Mouse (Mus musculus) neural tube, embryonic 14.5 days (tissue): ENCODE results near the gene Tcf7l2. TPM values are rescaled to one million over a fixed set of nuclear protein-coding genes. Genes with fewer than 3 reads are reported as not detected.

ENCODE experiments used
- ATAC-seq: fragments of 200-750 bp; cut with Nextera tagmentation; 2 replicates; pipeline ENCODE4 v1.8.0; 2017; ENCODE audit warnings: low read depth, mild to moderate bottlenecking, moderate TSS enrichment, moderate library complexity
- H3K27ac ChIP-seq: fragments of 300-500 bp; sonication (generic); 2 replicates; pipeline ENCODE4 v1.5.1; 2014; ENCODE audit warnings: low read depth, mild to moderate bottlenecking, control low read depth, low read length, moderate library complexity, mixed read lengths
- H3K27me3 ChIP-seq: fragments of 300-500 bp; sonication (generic); 2 replicates; pipeline ENCODE4 v1.6.1; 2014; ENCODE audit warnings: low read length; ENCODE audit not compliant: control insufficient read depth, insufficient read depth
- H3K36me3 ChIP-seq: fragments of 300-500 bp; sonication (generic); 2 replicates; pipeline ENCODE4 v1.6.1; 2014; ENCODE audit warnings: low read length, mixed read lengths; ENCODE audit not compliant: control insufficient read depth, insufficient read depth
- H3K4me1 ChIP-seq: fragments of 300-500 bp; sonication (generic); 2 replicates; pipeline ENCODE4 v1.6.1; 2014; ENCODE audit warnings: low read length; ENCODE audit not compliant: control insufficient read depth, insufficient read depth
- H3K4me2 ChIP-seq: fragments of 300-500 bp; sonication (generic); 2 replicates; pipeline ENCODE4 v1.6.1; 2014; ENCODE audit warnings: mild to moderate bottlenecking, low read depth, low read length, control low read depth
- H3K4me3 ChIP-seq: fragments of 300-500 bp; sonication (generic); 2 replicates; pipeline ENCODE4 v1.5.1; 2014; ENCODE audit warnings: low read depth, low read length, control low read depth, mixed read lengths
- H3K9ac ChIP-seq: fragments of 300-500 bp; sonication (generic); replicated peaks from 2 replicates; pipeline ENCODE4 v1.6.1; 2014; ENCODE audit warnings: low read depth, mild to moderate bottlenecking, control low read depth, low read length, mixed read lengths
- H3K9me3 ChIP-seq: fragments of 300-500 bp; sonication (generic); 2 replicates; pipeline ENCODE4 v1.6.1; 2016; ENCODE audit warnings: low read length; ENCODE audit not compliant: control insufficient read depth
- WGBS: fragments of 180-500 bp; shearing (Covaris S2); extraction: QIAGEN DNeasy Blood & Tissue Kit; methylation state at CpG from one replicate; pipeline ENCODE4 v1.1.7; 2014; 5-methylcytosine and 5-hydroxymethylcytosine counted together
- polyA plus RNA-seq: library from polyadenylated mRNA; unstranded; fragments of >200 nt; fragmentation: Nextera tagmentation; extraction: Ambion mirVana; gene quantifications from 2 replicates; pipeline ENCODE4 v1.2.1, GENCODE M21; 2014

The Tcf7l2 gene
- polyA plus RNA-seq, 1 experiment from 2014 or later, result 15.5 TPM

DNA sequence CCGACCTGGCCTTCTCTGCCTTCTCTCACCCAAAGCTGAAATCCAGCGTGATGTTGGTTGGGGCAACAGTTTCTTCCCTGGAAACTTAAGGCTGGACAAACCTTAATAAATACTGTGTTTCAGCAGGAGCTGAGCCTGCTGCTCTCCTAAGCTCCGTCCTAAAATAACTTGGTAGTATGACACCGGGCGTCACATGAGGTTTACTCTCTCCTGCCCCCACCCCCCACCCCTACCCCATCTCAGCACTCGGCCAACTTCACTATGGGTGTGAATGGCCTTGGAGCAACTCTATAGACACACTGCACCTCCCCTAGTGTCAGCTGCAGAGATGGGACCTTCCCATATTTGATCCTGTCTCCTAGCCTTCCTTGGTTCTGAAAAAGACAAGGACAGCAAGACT is 15.8 kb downstream of the Tcf7l2 start:
- ATAC-seq, result no peak
- Histone ChIP-seq H3K27ac (no peak overlapping the region), H3K9me3 (no peaks in the 10 kb centered on the region), H3K27me3 (no peaks in the 10 kb centered on the region), H3K4me1 (no peaks in the 10 kb centered on the region), H3K4me3 (no peak overlapping the region), H3K9ac (no peak overlapping the region), H3K4me2 (no peak overlapping the region), H3K36me3 (no peaks in the 10 kb centered on the region)
- WGBS, result 83% methylated on average over 6 of the region's 6 CpGs

- Histone ChIP-seq H3K4me1 (no peaks in the 10 kb centered on the region), H3K27ac (no peak overlapping the region), H3K27me3 (no peaks in the 10 kb centered on the region), H3K9ac (no peak overlapping the region), H3K4me3 (no peak overlapping the region), H3K9me3 (no peaks in the 10 kb centered on the region), H3K4me2 (no peak overlapping the region), H3K36me3 (no peaks in the 10 kb centered on the region)
- no peak for ATAC-seq
Measured at GRCm38 (mm10) chr19:55758158-55758557, 16.5 kb downstream of the Tcf7l2 start.

- H3K36me3 ChIP-seq, result no peaks in the 10 kb centered on the region
- ATAC-seq, result no peak
- no peak overlapping the region for H3K4me2 ChIP-seq
- H3K27me3 ChIP-seq, result no peaks in the 10 kb centered on the region
- no peaks in the 10 kb centered on the region for H3K9me3 ChIP-seq
- no peaks in the 10 kb centered on the region for H3K4me1 ChIP-seq
- no peak overlapping the region for H3K27ac ChIP-seq
- H3K4me3 ChIP-seq, result no peak overlapping the region
- 88% methylated on average over 9 of the region's 9 CpGs for WGBS
- no peak overlapping the region for H3K9ac ChIP-seq
Measured at GRCm38 (mm10) chr19:55759006-55759405, 17.4 kb downstream of the Tcf7l2 start.

DNA sequence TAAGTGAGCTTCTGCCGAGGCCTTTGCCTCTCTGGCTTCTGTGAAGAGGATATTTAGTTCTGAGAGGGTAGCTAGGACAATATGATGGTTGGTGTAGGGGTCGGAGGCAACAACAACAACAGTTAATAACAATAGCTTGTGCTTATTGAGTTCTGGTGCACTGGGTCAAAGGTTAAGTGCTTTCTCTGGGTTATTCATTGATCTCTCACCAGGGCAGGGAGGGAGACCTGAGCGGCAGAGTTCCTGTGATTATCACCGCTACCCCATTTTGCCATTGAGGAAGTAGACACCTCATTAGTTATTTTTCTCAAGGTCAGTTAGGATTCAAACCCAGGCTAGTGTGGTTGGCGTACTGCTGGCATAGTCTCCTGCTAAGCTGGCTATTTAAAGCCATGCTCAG is 19.5 kb downstream of the Tcf7l2 start:
- Histone ChIP-seq H3K4me3 (no peak overlapping the region), H3K9ac (no peak overlapping the region), H3K9me3 (no peaks in the 10 kb centered on the region), H3K36me3 (no peaks in the 10 kb centered on the region), H3K27me3 (no peaks in the 10 kb centered on the region), H3K27ac (no peak overlapping the region), H3K4me2 (no peak overlapping the region), H3K4me1 (no peaks in the 10 kb centered on the region)
- 31% methylated on average over 5 of the region's 5 CpGs for WGBS
- no peak for ATAC-seq

DNA sequence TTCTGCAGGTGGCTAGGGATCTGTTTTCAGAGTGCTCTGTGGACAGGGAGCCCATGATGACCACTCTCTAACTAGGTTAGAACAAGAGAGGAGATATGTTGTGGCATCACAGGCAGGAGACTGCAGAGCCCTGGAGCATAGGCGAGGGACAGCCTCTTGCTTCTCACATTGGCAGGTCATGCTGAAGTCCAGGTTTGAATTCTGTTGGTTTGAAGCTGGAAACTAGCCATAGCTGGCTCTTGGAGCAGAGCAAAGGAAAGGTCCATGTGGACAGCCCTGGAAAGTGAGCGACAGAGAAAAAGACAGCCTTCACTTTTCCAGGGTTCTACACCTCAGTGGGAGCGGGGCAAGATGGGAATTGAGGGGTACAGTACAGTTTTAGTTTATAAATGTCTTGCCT is 20.6 kb downstream of the Tcf7l2 start:
- WGBS, result 97% methylated on average over 3 of the region's 3 CpGs
- no peak for ATAC-seq
- Histone ChIP-seq H3K27ac (no peak overlapping the region), H3K9ac (no peak overlapping the region), H3K4me1 (no peaks in the 10 kb centered on the region), H3K4me3 (no peak overlapping the region), H3K36me3 (no peaks in the 10 kb centered on the region), H3K4me2 (no peak overlapping the region), H3K27me3 (no peaks in the 10 kb centered on the region), H3K9me3 (no peaks in the 10 kb centered on the region)

DNA sequence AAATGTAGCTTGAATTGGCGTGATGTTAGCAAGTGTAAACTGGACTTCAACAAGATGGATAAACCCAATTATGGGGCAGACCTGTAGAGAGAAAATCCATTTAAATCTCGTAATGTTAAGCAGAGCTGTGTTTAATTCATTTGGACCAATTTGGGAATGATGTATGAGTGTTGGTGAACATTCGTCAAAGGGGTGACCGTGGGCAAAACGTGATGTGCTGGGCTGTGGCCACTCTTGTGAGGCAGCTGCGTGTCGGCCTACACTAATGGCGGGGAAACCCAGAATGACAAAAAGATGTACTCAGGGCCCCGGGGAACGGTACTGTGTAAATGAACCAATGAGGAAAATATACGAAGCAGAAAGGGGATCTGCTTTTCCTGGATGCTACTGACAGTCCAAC is 24.2 kb downstream of the Tcf7l2 start:
- H3K4me2 ChIP-seq, result no peak overlapping the region
- no peak overlapping the region for H3K4me3 ChIP-seq
- no peaks in the 10 kb centered on the region for H3K9me3 ChIP-seq
- H3K27me3 ChIP-seq, result no peaks in the 10 kb centered on the region
- no peak for ATAC-seq
- no peaks in the 10 kb centered on the region for H3K4me1 ChIP-seq
- H3K9ac ChIP-seq, result no peak overlapping the region
- no peak overlapping the region for H3K27ac ChIP-seq
- WGBS, result 44% methylated on average over 11 of the region's 11 CpGs
- H3K36me3 ChIP-seq, result no peaks in the 10 kb centered on the region

- no peak for ATAC-seq
Measured at GRCm38 (mm10) chr19:55767104-55767503, 25.5 kb downstream of the Tcf7l2 start.

GRCm38 (mm10) chr19:55767579-55767978 is 26.0 kb downstream of the Tcf7l2 start:
- ATAC-seq, result no peak
- no peak overlapping the region for H3K9ac ChIP-seq
- no peaks in the 10 kb centered on the region for H3K4me1 ChIP-seq
- H3K4me2 ChIP-seq, result no peak overlapping the region
- H3K27ac ChIP-seq, result no peak overlapping the region
- no peaks in the 10 kb centered on the region for H3K9me3 ChIP-seq
- H3K27me3 ChIP-seq, result no peaks in the 10 kb centered on the region
- H3K36me3 ChIP-seq, result no peaks in the 10 kb centered on the region
- 25% methylated on average over 2 of the region's 2 CpGs for WGBS
- no peak overlapping the region for H3K4me3 ChIP-seq

More at GRCm38 (mm10) chr19:55767104-55767503, 25.5 kb downstream of the Tcf7l2 start:
- H3K27me3 ChIP-seq, result no peaks in the 10 kb centered on the region
- 21% methylated on average over 6 of the region's 6 CpGs for WGBS
- no peak overlapping the region for H3K4me3 ChIP-seq
- no peak overlapping the region for H3K27ac ChIP-seq
- no peak overlapping the region for H3K4me2 ChIP-seq
- H3K36me3 ChIP-seq, result no peaks in the 10 kb centered on the region
- no peak overlapping the region for H3K9ac ChIP-seq
- no peaks in the 10 kb centered on the region for H3K4me1 ChIP-seq
- no peaks in the 10 kb centered on the region for H3K9me3 ChIP-seq

DNA sequence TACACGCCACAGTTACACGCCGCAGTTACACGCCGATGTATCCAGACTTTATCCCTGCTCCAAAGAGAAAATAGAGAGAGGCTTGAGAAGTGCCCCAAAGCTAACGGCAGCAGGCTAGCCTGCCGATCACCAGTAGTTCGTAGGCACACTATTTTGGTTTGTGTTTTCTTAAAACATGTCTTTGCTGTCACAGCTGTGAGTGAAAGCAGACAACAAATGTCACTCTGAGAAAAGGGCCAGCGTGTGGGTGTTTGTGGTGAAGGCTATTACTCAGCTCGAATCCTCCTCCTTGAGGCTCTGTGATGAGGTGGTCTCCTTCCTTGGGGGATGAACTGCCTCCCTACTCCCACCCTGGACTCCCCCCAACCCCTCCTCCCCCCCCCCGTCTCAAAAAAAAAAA is 26.6 kb downstream of the Tcf7l2 start:
- no peaks in the 10 kb centered on the region for H3K36me3 ChIP-seq
- no peaks in the 10 kb centered on the region for H3K9me3 ChIP-seq
- 68% methylated on average over 10 of the region's 11 CpGs for WGBS
- ATAC-seq, result no peak
- H3K4me3 ChIP-seq, result no peak overlapping the region
- H3K4me1 ChIP-seq, result no peaks in the 10 kb centered on the region
- H3K4me2 ChIP-seq, result no peak overlapping the region
- no peak overlapping the region for H3K9ac ChIP-seq
- no peak overlapping the region for H3K27ac ChIP-seq
- H3K27me3 ChIP-seq, result no peaks in the 10 kb centered on the region

DNA sequence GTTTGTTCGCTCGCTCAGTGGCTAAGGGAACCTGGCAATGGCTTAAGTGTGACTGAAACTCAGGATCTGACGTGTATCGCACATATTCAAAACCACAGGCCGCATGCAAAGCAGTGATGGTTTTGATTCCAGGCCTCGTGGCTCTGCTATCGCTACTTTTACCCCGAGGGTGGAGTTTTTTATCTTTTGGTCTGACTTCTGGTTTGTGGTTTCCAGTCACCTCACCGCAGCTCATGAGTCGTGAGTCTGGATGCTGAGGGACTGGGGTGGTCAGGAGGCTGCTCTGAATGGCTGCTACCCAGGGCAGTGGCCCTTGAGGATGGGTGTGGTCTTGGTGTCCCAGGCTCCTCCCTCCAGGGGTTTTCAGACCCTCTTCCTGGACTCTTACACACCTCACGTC is 27.3 kb downstream of the Tcf7l2 start:
- WGBS, result 72% methylated on average over 11 of the region's 11 CpGs
- Histone ChIP-seq H3K36me3 (no peaks in the 10 kb centered on the region), H3K4me1 (no peaks in the 10 kb centered on the region), H3K9me3 (no peaks in the 10 kb centered on the region), H3K27ac (no peak overlapping the region), H3K27me3 (no peaks in the 10 kb centered on the region), H3K4me2 (no peak overlapping the region), H3K4me3 (no peak overlapping the region), H3K9ac (no peak overlapping the region)
- no peak for ATAC-seq
